Mouse (Mus musculus) adrenal gland, adult (tissue): ENCODE measurements around the gene Hist1h3a.
A peak's percentile ranks its signal among the peaks of the same experiment; 100 is the strongest.
"Not testable (repeated sequence)": the region's sequence is repeated elsewhere in the genome, so short reads cannot be mapped to it uniquely, and the experiment has no call there.

Experiments
- DNase-seq, 2 experiments: peaks; one replicate each; pipeline ENCODE4 v3.0.0; 2022 to 2023; ENCODE audit warnings: low spot score in 1 of 2; ENCODE audit not compliant: inconsistent age in 2 of 2

Hist1h3a gene

DNA sequence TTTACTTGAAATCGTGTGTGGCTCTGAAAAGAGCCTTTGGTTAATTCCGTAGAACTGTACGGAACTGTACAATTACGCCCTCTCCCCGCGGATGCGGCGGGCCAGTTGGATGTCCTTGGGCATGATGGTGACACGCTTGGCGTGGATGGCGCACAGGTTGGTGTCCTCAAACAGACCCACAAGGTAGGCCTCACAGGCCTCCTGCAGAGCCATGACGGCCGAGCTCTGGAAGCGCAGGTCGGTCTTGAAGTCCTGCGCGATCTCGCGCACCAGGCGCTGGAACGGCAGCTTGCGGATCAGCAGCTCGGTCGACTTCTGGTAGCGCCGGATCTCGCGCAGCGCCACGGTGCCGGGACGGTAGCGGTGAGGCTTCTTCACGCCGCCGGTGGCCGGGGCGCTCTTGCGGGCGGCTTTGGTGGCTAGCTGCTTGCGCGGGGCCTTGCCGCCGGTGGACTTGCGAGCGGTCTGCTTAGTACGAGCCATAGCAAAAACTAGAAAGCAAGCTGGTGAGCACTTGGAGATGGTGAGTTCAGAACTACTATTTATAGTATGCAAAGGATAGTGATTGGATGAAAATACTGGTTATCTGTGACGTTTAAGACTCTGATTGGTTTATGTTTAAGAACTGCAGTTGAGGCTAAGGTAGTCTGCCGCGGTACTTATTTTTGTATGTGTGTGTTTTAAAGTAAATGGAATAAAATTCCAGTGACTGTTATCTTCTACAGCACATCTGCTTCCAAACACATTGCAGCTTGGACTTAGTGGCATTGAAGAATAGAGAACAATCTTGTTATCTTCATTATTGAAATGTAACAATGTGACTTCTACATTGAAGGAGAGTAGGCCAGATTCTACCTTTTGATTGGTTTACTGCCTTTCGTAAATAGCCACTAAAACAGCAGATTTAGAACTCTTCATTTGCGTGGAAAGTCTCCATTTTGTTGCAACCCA is at the start of gene Hist1h3a:
Hist1h3a (minus strand) TSS at position 516 of the 951 bp plus-strand sequence.
- peak; percentile 73 to 94 for DNase-seq

DNA sequence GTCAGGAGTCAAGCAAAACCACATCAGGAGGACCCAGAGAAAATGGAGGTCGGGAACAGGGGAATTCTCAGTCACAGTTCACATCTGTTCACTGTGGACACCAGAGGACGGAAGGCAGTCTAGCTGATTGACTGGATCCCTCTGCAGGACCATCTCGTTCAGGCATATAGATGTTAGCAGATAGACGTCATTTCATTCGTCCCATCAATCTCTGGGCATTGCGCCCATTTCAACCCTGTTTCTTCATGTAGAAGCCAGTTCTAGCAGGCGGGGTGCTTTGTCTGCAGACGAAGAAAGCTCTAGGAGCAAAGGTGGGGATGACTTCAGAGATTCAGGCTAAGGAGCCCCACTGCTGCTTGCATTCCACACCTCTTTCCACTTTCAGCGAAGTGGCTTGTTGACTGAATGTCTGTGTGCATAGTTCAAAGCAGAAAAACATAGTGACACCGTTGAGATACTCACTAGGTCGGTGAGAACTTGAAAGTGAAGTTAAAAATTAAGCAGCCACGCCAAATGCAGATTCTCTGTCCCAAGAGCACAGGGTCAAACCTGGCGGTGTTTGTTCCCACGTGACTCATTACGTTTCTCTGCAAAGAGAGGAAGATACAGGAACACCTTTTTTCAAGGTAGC is 44.4 kb upstream of the Hist1h3a start, which contains the start of gene Slc17a2:
Slc17a2 (plus strand) TSS at position 572 of the 631 bp plus-strand sequence.
- DNase-seq, result no peak

GRCm38 (mm10) chr13:23804532-23804931 is 42.3 kb upstream of the Hist1h3a start:
- DNase-seq, result no peak

- DNase-seq, result no peak
Observed at GRCm38 (mm10) chr13:23799405-23799804, 37.2 kb upstream of the Hist1h3a start.

GRCm38 (mm10) chr13:23792520-23792919 is 30.3 kb upstream of the Hist1h3a start:
- DNase-seq, result peak; percentile 31 to 78

DNA sequence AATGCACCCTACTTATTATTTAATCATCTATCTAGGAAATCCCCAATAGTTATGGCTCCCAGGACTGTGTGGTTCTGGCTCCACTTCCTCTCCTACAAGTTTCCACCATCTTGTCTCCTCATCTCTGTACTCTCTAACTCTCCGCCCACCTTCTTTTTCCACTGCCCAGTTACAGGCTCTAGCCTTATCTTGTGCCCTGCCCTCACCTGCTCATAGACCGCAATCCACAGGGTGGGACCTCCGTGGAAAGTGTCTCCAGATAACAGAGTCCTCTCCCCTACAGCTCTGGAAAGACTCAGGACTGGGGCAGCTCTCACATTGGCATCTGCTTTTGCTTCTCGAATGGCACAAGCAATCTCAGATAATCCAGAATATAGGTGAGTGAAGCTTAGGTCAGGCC is 16.8 kb upstream of the Hist1h3a start:
- no peak for DNase-seq

DNA sequence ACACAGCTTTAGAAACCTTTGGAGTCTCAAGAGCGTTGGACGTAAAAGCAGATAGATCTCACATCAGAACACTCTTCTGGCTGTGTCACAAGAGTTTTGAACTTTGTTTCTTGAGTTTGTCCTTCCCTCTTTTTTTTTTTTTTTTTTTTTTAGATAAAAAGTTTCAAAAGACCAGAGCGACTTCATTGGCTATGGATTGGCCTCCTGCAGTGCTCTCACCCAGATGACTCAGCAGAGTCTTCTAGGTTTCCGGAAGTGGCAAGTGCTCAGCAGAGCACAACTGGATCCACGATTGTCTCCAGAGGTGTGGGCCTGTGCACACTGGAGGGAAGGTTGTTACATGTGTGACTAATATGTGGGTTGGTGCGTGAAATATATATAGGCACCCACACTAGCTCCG is 16.2 kb upstream of the Hist1h3a start:
- DNase-seq, result no peak

DNA sequence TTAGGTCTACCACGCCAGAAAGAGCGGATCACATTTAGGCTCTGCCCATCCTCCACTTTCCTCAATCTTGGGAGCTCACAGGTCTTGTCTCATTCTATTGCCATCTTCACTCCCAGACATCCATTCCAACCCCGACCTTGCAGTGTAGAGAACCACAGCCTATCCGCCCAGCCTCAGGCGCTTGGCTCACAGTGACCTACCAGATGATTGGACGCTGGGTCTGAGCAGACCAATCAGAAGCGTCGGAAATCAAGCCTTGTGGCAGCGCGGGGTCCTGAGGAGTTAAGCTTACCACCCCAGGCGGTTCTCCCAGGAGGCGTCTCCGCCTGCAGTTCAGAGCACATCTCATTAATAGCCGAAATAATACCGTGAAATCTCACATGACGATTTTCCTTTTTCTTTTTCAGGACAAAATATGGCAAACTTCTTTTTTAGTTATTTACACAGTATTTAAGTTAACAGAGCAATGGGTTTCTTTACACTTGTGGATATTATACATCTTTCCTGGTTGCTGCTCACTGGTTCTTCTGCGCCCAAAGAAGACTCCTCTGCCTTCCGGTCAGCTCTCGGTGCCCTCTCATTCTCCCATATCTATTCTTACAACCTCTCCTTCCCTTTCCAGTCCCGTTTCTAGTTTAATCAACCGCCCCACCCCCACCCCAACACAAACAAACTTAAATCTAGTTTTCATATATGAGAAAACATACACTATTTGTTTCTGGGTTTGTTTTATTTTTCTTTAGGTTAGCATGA is 10.6 kb upstream of the Hist1h3a start:
- DNase-seq, result peak in 1 of 2 experiments; percentile 53

- not testable (repeated sequence) for DNase-seq
Observed at GRCm38 (mm10) chr13:23769613-23770012, 7.4 kb upstream of the Hist1h3a start, which contains the start of gene Trim38. Trim38 (plus strand) TSS chr13:23769913.

GRCm38 (mm10) chr13:23768834-23769397 is 6.7 kb upstream of the Hist1h3a start:
- DNase-seq, result no peak

- DNase-seq, result peak in 1 of 2 experiments; percentile 80
Observed at GRCm38 (mm10) chr13:23766772-23767171, 4.6 kb upstream of the Hist1h3a start.

GRCm38 (mm10) chr13:23765172-23765513 is 3.0 kb upstream of the Hist1h3a start:
- DNase-seq, result no peak

- no peak for DNase-seq
Observed at GRCm38 (mm10) chr13:23764324-23765171, 2.4 kb upstream of the Hist1h3a start.

GRCm38 (mm10) chr13:23763586-23764323 is 1.6 kb upstream of the Hist1h3a start, which contains the start of gene Hist1h1a:
Hist1h1a (plus strand) TSS chr13:23763666.
- peak; percentile 86 to 95 for DNase-seq

- DNase-seq, result no peak
Observed at GRCm38 (mm10) chr13:23763242-23763585, 1.0 kb upstream of the Hist1h3a start.

DNA sequence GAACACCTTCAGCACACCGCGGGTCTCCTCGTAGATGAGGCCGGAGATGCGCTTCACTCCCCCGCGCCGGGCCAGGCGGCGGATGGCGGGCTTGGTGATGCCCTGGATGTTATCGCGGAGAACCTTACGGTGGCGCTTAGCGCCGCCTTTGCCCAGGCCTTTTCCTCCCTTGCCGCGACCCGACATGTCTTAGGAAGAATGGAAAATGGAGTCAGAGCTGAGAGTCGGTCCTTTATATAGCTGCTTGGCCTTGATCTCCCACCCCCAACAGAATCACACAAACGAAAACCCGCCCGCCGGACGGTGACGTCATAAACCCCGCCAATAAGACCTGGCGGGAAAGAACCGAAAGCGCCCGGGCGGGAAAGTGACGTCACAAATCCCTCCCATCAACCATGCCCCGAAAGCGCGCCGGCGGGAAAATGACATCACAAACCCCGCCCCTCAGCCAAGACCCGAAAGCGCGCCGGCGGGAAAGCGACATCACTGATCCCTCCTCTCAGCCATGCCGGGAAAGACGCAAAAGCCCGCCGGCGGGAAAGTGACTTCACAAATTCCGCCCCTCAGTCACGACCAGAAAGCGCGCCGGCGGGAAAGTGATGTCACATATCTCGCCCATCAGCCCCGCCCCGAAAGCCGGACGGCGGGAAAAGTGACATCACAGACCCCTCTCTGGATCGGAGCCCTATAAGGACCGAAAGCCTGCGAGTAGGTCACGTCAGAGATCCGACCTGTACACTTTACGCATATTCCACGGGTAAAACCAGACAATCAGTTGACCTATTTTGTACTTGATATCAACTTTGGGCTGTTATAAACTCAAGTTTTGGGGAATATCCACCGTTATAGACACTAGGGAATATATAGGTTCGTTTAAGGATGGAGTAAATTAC is 968 bp downstream of the Hist1h3a start, which contains the start of gene Hist1h4a:
Hist1h4a (minus strand) TSS at position 259 of the 893 bp plus-strand sequence.
- peak; percentile 98 to 99 for DNase-seq

GRCm38 (mm10) chr13:23760240-23760971 is 1.8 kb downstream of the Hist1h3a start:
- no peak for DNase-seq

DNA sequence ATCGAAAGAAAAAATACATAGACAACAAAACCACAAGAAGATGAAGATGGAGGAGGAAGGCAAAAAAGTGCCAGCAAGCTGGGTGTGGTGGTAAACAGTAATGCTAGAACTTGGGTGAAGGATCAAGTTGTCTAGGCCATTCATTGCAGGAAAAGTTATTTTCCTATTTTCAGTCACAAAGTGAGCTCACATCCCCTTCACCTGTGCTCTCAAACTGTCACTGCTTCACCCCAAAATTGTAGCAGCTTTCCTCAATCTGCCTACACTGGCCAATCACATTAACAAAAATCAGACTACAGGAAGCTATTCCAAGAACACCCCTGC is 2.3 kb downstream of the Hist1h3a start:
- DNase-seq, result no peak
